Mouse (Mus musculus): ENCODE data around the gene Trub1.

Gene Trub1

GRCm38 (mm10) chr19:57491030-57491429 lies 38.3 kb downstream of the Trub1 start:
- intact Hi-C loops (cut with DNase I) = no loop called here

- intact Hi-C loops (cut with DNase I) = no loop called here
Observed at GRCm38 (mm10) chr19:57494020-57494419, 41.3 kb downstream of the Trub1 start.

- intact Hi-C loops (cut with DNase I) = no loop called here
Observed at GRCm38 (mm10) chr19:57498110-57498743, 45.5 kb downstream of the Trub1 start.

GRCm38 (mm10) chr19:57498884-57499410 lies 46.2 kb downstream of the Trub1 start:
- intact Hi-C loops (cut with DNase I) = no loop called here

- intact Hi-C loops (cut with DNase I) = no loop called here
Observed at GRCm38 (mm10) chr19:57500254-57500653, 47.5 kb downstream of the Trub1 start.

- intact Hi-C loops (cut with DNase I) = no loop called here
Observed at GRCm38 (mm10) chr19:57503144-57503543, 50.4 kb downstream of the Trub1 start.

- intact Hi-C loops (cut with DNase I) = no loop called here
Observed at GRCm38 (mm10) chr19:57505048-57505932, 52.6 kb downstream of the Trub1 start.

GRCm38 (mm10) chr19:57506591-57506990 lies 53.9 kb downstream of the Trub1 start:
- intact Hi-C loops (cut with DNase I) = no loop called here

GRCm38 (mm10) chr19:57508261-57508788 lies 55.6 kb downstream of the Trub1 start:
- intact Hi-C loops (cut with DNase I) = no loop called here

- intact Hi-C loops (cut with DNase I) = no loop called here
Observed at GRCm38 (mm10) chr19:57509758-57510319, 57.1 kb downstream of the Trub1 start.

- intact Hi-C loops (cut with DNase I) = no loop called here
Observed at GRCm38 (mm10) chr19:57510836-57511235, 58.1 kb downstream of the Trub1 start.

GRCm38 (mm10) chr19:57513123-57513522 lies 60.4 kb downstream of the Trub1 start:
- intact Hi-C loops (cut with DNase I) = no loop called here

- intact Hi-C loops (cut with DNase I) = no loop called here
Observed at GRCm38 (mm10) chr19:57521721-57522120, 69.0 kb downstream of the Trub1 start.

- intact Hi-C loops (cut with DNase I) = no loop called here
Observed at GRCm38 (mm10) chr19:57523363-57523762, 70.7 kb downstream of the Trub1 start.

GRCm38 (mm10) chr19:57525693-57526092 lies 73.0 kb downstream of the Trub1 start:
- intact Hi-C loops (cut with DNase I) = no loop called here

- intact Hi-C loops (cut with DNase I) = no loop called here
Observed at GRCm38 (mm10) chr19:57530212-57530611, 77.5 kb downstream of the Trub1 start.

GRCm38 (mm10) chr19:57534262-57534661 lies 81.5 kb downstream of the Trub1 start:
- intact Hi-C loops (cut with DNase I) = no loop called here

GRCm38 (mm10) chr19:57536512-57536911 lies 83.8 kb downstream of the Trub1 start:
- intact Hi-C loops (cut with DNase I) = no loop called here

GRCm38 (mm10) chr19:57537510-57538182 lies 84.9 kb downstream of the Trub1 start:
- intact Hi-C loops (cut with DNase I) = no loop called here

- intact Hi-C loops (cut with DNase I) = no loop called here
Observed at GRCm38 (mm10) chr19:57540118-57540517, 87.4 kb downstream of the Trub1 start.

All from adrenal gland (tissue).